Comparison of ENCODE assay signal across 20 mouse cellular contexts in genomic region chr11:101332537-101332936, GRCm38 (mm10). TPM values are rescaled to one million over a fixed set of nuclear protein-coding genes. Genes with fewer than 3 reads are reported as not detected.
A peak's percentile ranks its signal among the peaks of the same experiment; 100 is the strongest.
DNase-seq lines count a peak whose midpoint lies in the region; ATAC-seq lines count a peak whose summit lies in the region.
"Had no signal": no experiment of that assay in that cellular context is flagged by ENCODE, and none has a peak within 500 bp of the region (broad histone marks: within the 10 kb centered on the region; RNA-seq: fewer than 3 reads in every experiment).

No protein-coding gene starts in this region.

- no peaks in the 10 kb centered on the region for H3K27me3 ChIP-seq in heart, embryonic 16.5 days (ENCODE audit: control insufficient read depth, insufficient read depth, low read length)
- no peaks in the 10 kb centered on the region for H3K27me3 ChIP-seq in stomach, embryonic 14.5 days (ENCODE audit: control insufficient read depth, insufficient read depth, low read length)
- H3K27me3 ChIP-seq: forebrain, embryonic 15.5 days; hindbrain, embryonic 13.5 days; limb, embryonic 12.5 days had no signal

- H3K9me3 ChIP-seq in heart, embryonic 16.5 days (replicated peaks; ENCODE audit: control insufficient read depth, low read length), result no peaks in the 10 kb centered on the region
- H3K9me3 ChIP-seq in stomach, embryonic 14.5 days (ENCODE audit: control insufficient read depth, low read depth, low read length), result no peaks in the 10 kb centered on the region
- H3K9me3 ChIP-seq: forebrain, embryonic 15.5 days; hindbrain, embryonic 13.5 days; limb, embryonic 12.5 days; liver, embryonic 15.5 days had no signal

- peak overlapping the region; percentile 96 for H3K27ac ChIP-seq in brown adipose tissue, adult 24 weeks (replicated peaks; ENCODE audit: low read depth, low read length)
- no peak overlapping the region for H3K27ac ChIP-seq in heart, embryonic 16.5 days (ENCODE audit: low read length)
- no peak overlapping the region for H3K27ac ChIP-seq in stomach, embryonic 14.5 days (ENCODE audit: low read length)
- H3K27ac ChIP-seq: forebrain, embryonic 15.5 days; hindbrain, embryonic 13.5 days; limb, embryonic 12.5 days; liver, embryonic 15.5 days had no signal

- no peaks in the 10 kb centered on the region for H3K36me3 ChIP-seq in heart, embryonic 16.5 days (ENCODE audit: control insufficient read depth, insufficient read depth)
- H3K36me3 ChIP-seq in stomach, embryonic 14.5 days (ENCODE audit: control insufficient read depth, insufficient read depth, low read length), result no peaks in the 10 kb centered on the region
- H3K36me3 ChIP-seq: forebrain, embryonic 15.5 days; hindbrain, embryonic 13.5 days; limb, embryonic 12.5 days had no signal

- H3K4me1 ChIP-seq in brown adipose tissue, adult 24 weeks (ENCODE audit: control insufficient read depth, insufficient read depth, insufficient read length, low read length), result peaks cover 5% of the 10 kb centered on the region
- H3K4me1 ChIP-seq in heart, embryonic 16.5 days (ENCODE audit: control insufficient read depth, insufficient read depth, low read length), result peaks cover 12% of the 10 kb centered on the region
- H3K4me1 ChIP-seq in stomach, embryonic 14.5 days (ENCODE audit: control insufficient read depth, insufficient read depth, low read length), result 0 out of 2 replicates have a peak, but pooled peaks cover 5% of the 10 kb centered on the region

- no peak for ATAC-seq in heart, embryonic 16.5 days (replicated peaks; ENCODE audit: extremely low read depth, insufficient read depth, low FRiP score)
- no peak for ATAC-seq in stomach, embryonic 14.5 days (ENCODE audit: insufficient number of reproducible peaks, insufficient read depth, low FRiP score, low read depth)
- ATAC-seq: CD4-positive, CD25-positive, alpha-beta regulatory T cell, adult 4 months; forebrain, embryonic 15.5 days had no signal

- DNase-seq in heart, adult 9 months (ENCODE audit: low spot score in 2 of 2), result peak; percentile 44 to 62
- no peak for DNase-seq in heart, postnatal 36 days
- DNase-seq in embryo, embryonic 11 days, result no peak
- no peak for DNase-seq in layer of hippocampus, postnatal 25 days (ENCODE audit: extremely low spot score in 1 of 2, low spot score in 1 of 2)
- DNase-seq: cerebellum, postnatal 10 days; gastrocnemius, postnatal 14 days; kidney, adult 11 months; spleen, adult 18-20 months had no signal

- peak overlapping the region; percentile 48 for H3K4me2 ChIP-seq in heart, embryonic 16.5 days (ENCODE audit: low read depth, low read length)
- 0 out of 2 replicates have a peak overlapping the region, but pooled peaks have one; percentile 10 for H3K4me2 ChIP-seq in stomach, embryonic 14.5 days (replicated peaks; ENCODE audit: low read depth, low read length)
- H3K4me2 ChIP-seq: forebrain, embryonic 15.5 days; hindbrain, embryonic 13.5 days; limb, embryonic 12.5 days; liver, embryonic 15.5 days had no signal

- intact Hi-C loops in heart, postnatal 36 days (cut with DNase I), result no loop called here

- H3K9ac ChIP-seq in heart, embryonic 16.5 days (ENCODE audit: low read length), result 0 out of 2 replicates have a peak overlapping the region, but pooled peaks have one; percentile 1
- no peak overlapping the region for H3K9ac ChIP-seq in stomach, embryonic 14.5 days (replicated peaks; ENCODE audit: low read depth, low read length)
- H3K9ac ChIP-seq: forebrain, embryonic 15.5 days; hindbrain, embryonic 13.5 days; limb, embryonic 12.5 days; liver, embryonic 15.5 days had no signal

- H3K4me3 ChIP-seq in brown adipose tissue, adult 24 weeks (ENCODE audit: insufficient read depth, low read depth, low read length), result peak overlapping the region; percentile 83
- H3K4me3 ChIP-seq in heart, embryonic 16.5 days (ENCODE audit: low read length), result peak overlapping the region; percentile 8
- no peak overlapping the region for H3K4me3 ChIP-seq in stomach, embryonic 14.5 days (ENCODE audit: low read depth, low read length)
- H3K4me3 ChIP-seq: forebrain, embryonic 15.5 days; hindbrain, embryonic 13.5 days; limb, embryonic 12.5 days; liver, embryonic 15.5 days had no signal

- 68% methylated on average over 3 of the region's 3 CpGs for WGBS in heart, embryonic 16.5 days
- WGBS in stomach, embryonic 14.5 days, result 89% methylated on average over 3 of the region's 3 CpGs

RNA-seq across cellular contexts. Expression of gene Aoc3, which starts 2.1 kb away (rescaled TPM):
- total RNA-seq in heart, postnatal 36 days (2021), result 10 to 100 TPM; 13.5 to 16.7 TPM
- 156 and 209 TPM in 2 replicates for polyA plus RNA-seq in brown adipose tissue, adult 24 weeks (2012; ENCODE audit: insufficient read depth, insufficient read length, missing spikeins)
- polyA plus RNA-seq in heart, embryonic 16.5 days (2015; fragmentation: Nextera tagmentation; extraction: Ambion mirVana), result 2.2 and 2.6 TPM in 2 replicates
- 3.2 TPM in 2 replicates for polyA plus RNA-seq in stomach, embryonic 14.5 days (2014; fragmentation: Nextera tagmentation; extraction: Ambion mirVana)
- total RNA-seq in layer of hippocampus, postnatal 25 days (2021), result under 1 TPM; 0.86 to 0.99 TPM
- total RNA-seq: monocyte, adult 5-6 weeks had no signal
- polyA plus RNA-seq: CD4-positive, CD25-positive, alpha-beta regulatory T cell, adult 4 months; forebrain, embryonic 15.5 days; hindbrain, embryonic 13.5 days; neural tube, embryonic 14.5 days had no signal

RNA-seq across cellular contexts. Expression of gene Aoc2, which starts 7.7 kb away (rescaled TPM):
- total RNA-seq in heart, postnatal 36 days (2021), result 1 to 10 TPM; 1.8 to 2.2 TPM
- 0.55 TPM in 1 of 2 replicates, not detected in the other for polyA plus RNA-seq in brown adipose tissue, adult 24 weeks (2012; ENCODE audit: insufficient read depth, insufficient read length, missing spikeins)
- polyA plus RNA-seq in heart, embryonic 16.5 days (2015; fragmentation: Nextera tagmentation; extraction: Ambion mirVana), result 0.89 and 0.92 TPM in 2 replicates
- polyA plus RNA-seq in stomach, embryonic 14.5 days (2014; fragmentation: Nextera tagmentation; extraction: Ambion mirVana), result 1.3 and 1.8 TPM in 2 replicates
- 1 to 10 TPM; 5.8 to 8.0 TPM for total RNA-seq in layer of hippocampus, postnatal 25 days (2021)

RNA-seq across cellular contexts. Expression of gene Psme3, which starts 16.5 kb away (rescaled TPM):
- 10 to 100 TPM; 73.9 to 85.2 TPM for total RNA-seq in heart, postnatal 36 days (2021)
- polyA plus RNA-seq in brown adipose tissue, adult 24 weeks (2012; ENCODE audit: insufficient read depth, insufficient read length, missing spikeins), result 58.0 and 79.6 TPM in 2 replicates
- polyA plus RNA-seq in heart, embryonic 16.5 days (2015; fragmentation: Nextera tagmentation; extraction: Ambion mirVana), result 94.1 and 103 TPM in 2 replicates
- 84.6 and 96.2 TPM in 2 replicates for polyA plus RNA-seq in stomach, embryonic 14.5 days (2014; fragmentation: Nextera tagmentation; extraction: Ambion mirVana)
- 100 to 1,000 TPM; 119 to 126 TPM for total RNA-seq in layer of hippocampus, postnatal 25 days (2021)

RNA-seq across cellular contexts. Expression of gene Becn1, which starts 30.5 kb away (rescaled TPM):
- 10 to 100 TPM; 88.6 to 98.7 TPM for total RNA-seq in heart, postnatal 36 days (2021)
- polyA plus RNA-seq in brown adipose tissue, adult 24 weeks (2012; ENCODE audit: insufficient read depth, insufficient read length, missing spikeins), result 38.3 and 48.7 TPM in 2 replicates
- 135 TPM in 2 replicates for polyA plus RNA-seq in heart, embryonic 16.5 days (2015; fragmentation: Nextera tagmentation; extraction: Ambion mirVana)
- 140 and 144 TPM in 2 replicates for polyA plus RNA-seq in stomach, embryonic 14.5 days (2014; fragmentation: Nextera tagmentation; extraction: Ambion mirVana)
- total RNA-seq in layer of hippocampus, postnatal 25 days (2021), result 100 to 1,000 TPM; 204 to 230 TPM

RNA-seq across cellular contexts. Expression of gene G6pc, which starts 34.8 kb away (rescaled TPM):
- not detected for total RNA-seq in heart, postnatal 36 days (2021)
- not detected in 2 replicates for polyA plus RNA-seq in brown adipose tissue, adult 24 weeks (2012; ENCODE audit: insufficient read depth, insufficient read length, missing spikeins)
- polyA plus RNA-seq in heart, embryonic 16.5 days (2015; fragmentation: Nextera tagmentation; extraction: Ambion mirVana), result not detected in 2 replicates
- not detected in 2 replicates for polyA plus RNA-seq in stomach, embryonic 14.5 days (2014; fragmentation: Nextera tagmentation; extraction: Ambion mirVana)
- total RNA-seq in layer of hippocampus, postnatal 25 days (2021), result not detected
- total RNA-seq: gastrocnemius, postnatal 14 days; left cerebral cortex, adult 18-20 months; MEL; monocyte, adult 5-6 weeks had no signal
- polyA plus RNA-seq: CD4-positive, CD25-positive, alpha-beta regulatory T cell, adult 4 months; forebrain, embryonic 15.5 days; hindbrain, embryonic 13.5 days; limb, embryonic 12.5 days; liver, embryonic 15.5 days; neural tube, embryonic 14.5 days had no signal

Comparison
In these comparisons a context has a peak if more than half of its experiments do, and no peak if none do; other contexts are left out.
1. DNase-seq: peak in heart, adult 9 months (2 of 2); none in heart, postnatal 36 days (0 of 2), embryo, embryonic 11 days (single experiment) and layer of hippocampus, postnatal 25 days (0 of 2).
2. RNA of gene Aoc3, which starts 2.1 kb away (polyA plus RNA-seq): 156 to 209 TPM in brown adipose tissue, adult 24 weeks; 3.2 TPM in stomach, embryonic 14.5 days and 2.2 to 2.6 TPM in heart, embryonic 16.5 days; every median in the first group is over 10 times any median in the second.